Mouse (Mus musculus): Measurements from ENCODE around the gene Mafb. TPM values are rescaled to one million over a fixed set of nuclear protein-coding genes. Genes with fewer than 3 reads are reported as not detected.

Mafb gene
- total RNA-seq (2021) = 10 to 100 TPM; 17.9 to 19.8 TPM
- long read RNA-seq, experiment 1, transcript Mafb-201 (1 exons, 3,363 nt) = major isoform, 6 of 6 reads
- long read RNA-seq, experiment 1, partial matches to known transcripts = 0 of 6 reads
- long read RNA-seq, experiment 1, other reads (novel, unspliced or antisense) = 0 of 6 reads
- long read RNA-seq, experiment 2, transcript Mafb-201 (1 exons, 3,363 nt) = major isoform, 31 of 31 reads
- long read RNA-seq, experiment 2, partial matches to known transcripts = 0 of 31 reads
- long read RNA-seq, experiment 2, other reads (novel, unspliced or antisense) = 0 of 31 reads

DNA sequence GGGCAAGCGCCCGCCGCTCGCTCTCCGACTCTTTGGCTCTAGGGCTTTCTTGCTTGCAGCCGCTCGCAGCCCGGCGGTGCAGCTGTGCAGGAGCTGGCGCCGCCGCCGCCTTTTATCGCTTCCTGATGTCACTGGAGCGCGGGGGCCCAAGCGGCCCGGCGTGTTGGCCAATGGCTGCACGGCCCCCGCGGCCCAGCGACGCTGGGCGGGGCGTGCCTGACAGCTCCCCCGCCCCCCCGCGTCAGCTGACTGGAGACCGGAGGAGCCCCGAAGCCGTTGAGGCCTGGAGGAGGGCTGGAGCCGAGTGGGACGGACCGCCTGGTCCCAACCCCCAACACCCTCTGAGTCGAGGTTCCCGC lies at the start of gene Mafb:
TSS of gene Mafb (minus strand) at position 86 of the 359 bp plus-strand sequence.
- DNase-seq (ENCODE audit: low spot score in 2 of 2) = peak; percentile 97 to 98

DNA sequence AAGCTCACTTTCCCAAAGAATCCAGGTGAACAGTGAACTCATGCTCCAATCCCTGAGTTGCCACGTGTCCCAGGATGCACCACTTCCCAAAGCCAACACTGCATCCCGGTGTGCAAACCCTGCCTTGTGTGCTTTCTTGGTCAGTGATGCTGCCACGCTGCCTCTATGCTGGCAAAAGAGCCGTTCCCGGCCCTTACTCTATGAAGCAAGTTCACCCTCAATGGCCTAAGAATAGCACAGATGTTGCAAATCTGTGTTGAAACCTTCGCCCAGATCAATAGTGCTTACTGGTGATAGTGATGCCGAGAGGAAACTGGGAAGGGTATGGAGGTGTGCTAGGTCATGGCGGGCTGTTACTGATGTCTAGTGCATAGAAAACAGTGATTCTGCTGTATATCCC lies 48.3 kb upstream of the Mafb start:
- no peak for DNase-seq (ENCODE audit: low spot score in 2 of 2)

DNA sequence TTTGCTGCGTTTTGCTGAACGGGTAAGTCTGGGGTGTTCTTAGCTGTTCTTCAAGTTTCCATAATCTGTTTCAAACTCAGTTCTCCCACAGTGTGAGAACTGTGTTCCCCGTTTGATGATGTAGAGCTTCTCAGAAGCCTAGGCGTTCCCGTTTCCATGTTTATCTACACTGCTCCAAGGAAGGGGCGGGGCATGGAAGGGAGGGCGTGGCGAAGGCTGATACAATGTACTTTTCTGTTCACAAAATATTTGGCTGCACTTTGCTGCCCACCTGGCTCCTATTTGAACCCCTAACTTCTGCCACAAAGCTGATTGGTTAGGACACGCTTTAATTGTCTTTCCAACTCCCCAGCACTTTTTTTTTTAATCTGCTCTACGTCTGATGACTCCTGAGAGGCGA lies 47.9 kb upstream of the Mafb start:
- no peak for DNase-seq (ENCODE audit: low spot score in 2 of 2)

- no peak for DNase-seq (ENCODE audit: low spot score in 2 of 2)
Measured at GRCm38 (mm10) chr2:160413982-160414381, 47.1 kb upstream of the Mafb start.

- DNase-seq (ENCODE audit: low spot score in 2 of 2) = no peak
Measured at GRCm38 (mm10) chr2:160413055-160413454, 46.2 kb upstream of the Mafb start.

DNA sequence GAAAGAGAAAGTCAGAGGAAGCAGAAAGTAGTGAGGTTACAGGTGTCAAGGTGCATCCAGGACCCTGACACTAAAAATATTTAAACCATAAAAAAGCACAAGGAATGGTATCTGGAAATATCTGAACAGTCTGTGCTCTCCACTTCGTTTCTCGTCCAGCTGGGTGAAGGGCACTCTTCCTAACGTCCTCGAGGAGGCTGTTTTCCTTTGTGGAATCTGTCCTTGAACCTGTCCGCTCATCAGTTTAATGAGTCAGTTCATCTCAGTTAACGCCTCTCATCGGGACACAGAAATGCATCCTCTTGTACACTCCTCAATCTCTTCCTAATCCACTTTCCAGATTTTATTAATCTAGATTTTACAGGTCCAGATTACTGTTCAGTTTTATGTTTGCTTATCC lies 44.6 kb upstream of the Mafb start:
- no peak for DNase-seq (ENCODE audit: low spot score in 2 of 2)

DNA sequence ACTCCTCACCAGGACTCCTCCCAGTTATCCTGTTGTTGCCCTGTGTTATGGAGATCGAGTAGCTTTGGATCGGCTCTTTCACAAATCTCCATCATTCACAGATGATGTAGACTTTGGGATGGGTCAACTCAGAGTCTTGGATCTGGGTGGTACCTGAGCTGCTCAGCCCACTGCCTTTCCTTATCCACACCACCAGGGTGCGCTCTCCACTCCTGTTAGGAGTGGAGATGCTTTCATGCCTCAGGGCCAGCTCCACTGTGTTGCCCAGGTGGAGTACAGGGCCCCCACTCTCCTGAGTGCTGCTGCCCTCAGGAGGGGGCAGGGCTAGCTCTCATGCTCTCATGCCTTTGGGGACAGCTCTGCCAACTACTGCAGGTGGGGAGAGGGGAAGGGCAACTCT lies 40.9 kb upstream of the Mafb start:
- no peak for DNase-seq (ENCODE audit: low spot score in 2 of 2)

DNA sequence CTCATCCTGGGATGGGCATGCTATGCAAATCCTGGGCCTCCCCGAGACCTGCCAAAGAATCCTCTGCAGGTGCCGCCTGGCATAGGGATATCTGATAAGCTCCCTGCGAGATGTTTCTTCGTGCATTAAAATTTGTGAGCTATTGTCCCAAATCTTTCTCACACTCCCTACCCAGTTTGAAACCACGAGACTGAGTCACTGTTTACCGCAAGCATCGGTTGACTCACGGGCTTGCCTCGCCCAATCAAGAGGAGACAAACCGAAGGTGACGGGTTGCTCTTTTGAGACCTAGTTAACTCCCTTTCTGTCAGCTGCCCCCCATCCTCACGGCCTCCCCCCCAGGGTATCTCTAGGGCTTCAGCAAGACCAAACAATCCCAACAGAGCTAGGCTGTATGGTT lies 30.9 kb upstream of the Mafb start:
- DNase-seq (ENCODE audit: low spot score in 2 of 2) = no peak

DNA sequence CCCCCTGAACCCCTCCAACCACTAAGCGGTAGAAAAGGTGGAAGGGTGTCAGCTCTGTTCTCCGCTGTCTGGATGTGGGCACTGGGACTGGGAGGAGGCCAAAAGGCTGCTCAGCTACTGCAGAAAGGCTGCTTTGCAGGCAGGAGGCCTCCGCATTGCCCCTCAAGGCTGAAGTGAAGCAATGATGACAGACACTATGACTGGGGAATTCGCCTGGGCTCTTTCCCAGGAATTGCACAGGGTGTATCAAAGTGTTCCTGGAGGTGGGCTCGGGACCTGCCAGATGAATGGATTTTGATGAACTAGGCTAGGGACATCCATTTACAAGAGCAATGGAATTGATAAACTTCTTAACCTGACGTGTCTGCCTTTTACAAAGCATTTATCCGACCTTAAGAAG lies 27.9 kb upstream of the Mafb start:
- DNase-seq (ENCODE audit: low spot score in 2 of 2) = no peak

GRCm38 (mm10) chr2:160392648-160393047 lies 25.8 kb upstream of the Mafb start:
- no peak for DNase-seq (ENCODE audit: low spot score in 2 of 2)

GRCm38 (mm10) chr2:160388596-160388995 lies 21.7 kb upstream of the Mafb start:
- no peak for DNase-seq (ENCODE audit: low spot score in 2 of 2)

GRCm38 (mm10) chr2:160383418-160383817 lies 16.6 kb upstream of the Mafb start:
- DNase-seq (ENCODE audit: low spot score in 2 of 2) = no peak

- peak; percentile 50 to 60 for DNase-seq (ENCODE audit: low spot score in 2 of 2)
Measured at GRCm38 (mm10) chr2:160378271-160378670, 11.4 kb upstream of the Mafb start.

DNA sequence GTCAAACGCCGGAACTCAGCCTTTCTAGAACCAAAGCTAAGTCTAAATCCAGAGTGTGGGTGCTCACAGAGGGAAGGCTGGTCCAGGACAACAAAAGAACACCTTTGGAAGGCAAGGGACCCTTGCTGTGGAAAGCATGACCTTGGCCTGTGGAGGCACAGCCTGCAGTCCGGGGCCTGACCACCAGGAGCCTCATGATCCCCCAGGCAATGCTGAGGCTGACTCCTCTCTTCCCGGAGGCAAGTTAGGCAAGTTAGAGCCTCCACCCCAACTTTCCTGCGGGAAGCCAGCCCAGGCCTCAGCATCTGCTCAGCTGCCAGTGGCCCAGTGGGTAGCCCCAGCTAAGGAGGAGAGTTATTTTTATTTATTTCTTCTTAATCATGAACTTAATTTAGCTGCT lies 9.4 kb upstream of the Mafb start:
- DNase-seq (ENCODE audit: low spot score in 2 of 2) = no peak

DNA sequence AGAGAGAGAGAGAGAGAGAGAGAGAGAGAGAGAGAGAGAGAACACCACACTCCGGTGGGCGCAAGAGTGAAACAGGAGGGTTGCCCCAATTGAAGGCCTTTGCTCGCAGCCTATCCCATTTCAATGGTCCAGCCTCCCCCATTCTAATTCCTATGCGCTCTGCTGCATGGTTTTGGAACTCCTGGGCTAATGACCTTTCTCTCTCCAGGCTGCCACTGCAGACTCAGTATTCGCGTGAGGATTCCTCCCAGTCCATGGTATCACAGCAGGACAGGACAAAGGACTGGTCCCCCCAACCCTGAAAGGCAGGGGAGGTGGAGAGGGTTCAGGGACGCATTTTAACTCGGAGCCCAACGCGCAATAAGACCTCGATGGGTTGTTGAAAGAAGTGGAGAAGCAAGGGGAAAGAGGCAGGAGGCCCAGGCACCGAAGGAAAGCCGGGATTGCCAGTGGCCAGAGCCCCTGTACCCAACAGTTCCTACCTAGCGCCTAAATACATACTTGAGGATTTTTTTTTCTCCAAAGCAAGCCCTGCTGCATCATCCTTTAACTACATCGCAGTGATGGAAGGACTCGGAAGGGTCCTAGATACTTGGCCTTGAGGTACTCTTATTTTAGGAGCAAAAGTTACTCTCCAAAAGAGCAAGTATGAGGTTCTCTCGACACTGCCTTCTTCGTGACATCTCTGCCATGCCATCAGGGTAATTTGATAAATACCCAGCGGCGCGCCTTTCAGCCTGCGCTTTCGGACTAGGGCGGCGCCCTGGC lies 3.0 kb upstream of the Mafb start:
- DNase-seq (ENCODE audit: low spot score in 2 of 2) = no peak

GRCm38 (mm10) chr2:160368422-160369357 lies 1.8 kb upstream of the Mafb start:
- DNase-seq (ENCODE audit: low spot score in 2 of 2) = no peak

- peak; percentile 94 to 95 for DNase-seq (ENCODE audit: low spot score in 2 of 2)
Measured at GRCm38 (mm10) chr2:160367448-160368208, 763 bp upstream of the Mafb start.

GRCm38 (mm10) chr2:160366111-160366979 lies 520 bp downstream of the Mafb start:
- DNase-seq (ENCODE audit: low spot score in 2 of 2) = peak; percentile 13 to 33

- DNase-seq (ENCODE audit: low spot score in 2 of 2) = peak; percentile 34 to 48
Measured at GRCm38 (mm10) chr2:160365107-160365911, 1.6 kb downstream of the Mafb start.
